Mouse (Mus musculus) activated CD4-positive, CD25-positive, alpha-beta regulatory T cell, adult 4 months (primary cell): Measurements from ENCODE around the gene Mgea5. TPM values are rescaled to one million over a fixed set of nuclear protein-coding genes. Genes with fewer than 3 reads are reported as not detected.

Experiments used
- ATAC-seq: one replicate; pipeline ENCODE4 v1.8.0; 2017
- polyA plus RNA-seq, 2 experiments: library from polyadenylated mRNA; unstranded; fragments of 100-300 nt; shearing (Covaris generic); gene quantifications; one replicate each; pipeline ENCODE4 v1.2.1; 2017

Mgea5 gene
- polyA plus RNA-seq, 2 experiments from 2014 or later = 146 to 151 TPM

GRCm38 (mm10) chr19:45747028-45747867 lies 36.4 kb downstream of the Mgea5 start:
- no peak for ATAC-seq

- no peak for ATAC-seq
These were observed 37.2 kb downstream of the Mgea5 start for GRCm38 (mm10) chr19:45746153-45747020.

- no peak for ATAC-seq
These were observed 38.1 kb downstream of the Mgea5 start for GRCm38 (mm10) chr19:45745344-45746152.

- ATAC-seq = no peak
These were observed 40.0 kb downstream of the Mgea5 start for GRCm38 (mm10) chr19:45743619-45744018.

GRCm38 (mm10) chr19:45742984-45743575 lies 40.6 kb downstream of the Mgea5 start:
- ATAC-seq = no peak

- ATAC-seq = no peak
These were observed 41.2 kb downstream of the Mgea5 start, which contains the start of gene Fgf8 for GRCm38 (mm10) chr19:45742218-45742983. TSS of gene Fgf8 (minus strand) at chr19:45742915.

GRCm38 (mm10) chr19:45741431-45742217 lies 42.0 kb downstream of the Mgea5 start:
- no peak for ATAC-seq

- ATAC-seq = no peak
These were observed 42.8 kb downstream of the Mgea5 start for GRCm38 (mm10) chr19:45740817-45741216.

GRCm38 (mm10) chr19:45740233-45740632 lies 43.4 kb downstream of the Mgea5 start:
- no peak for ATAC-seq

- no peak for ATAC-seq
These were observed 45.1 kb downstream of the Mgea5 start for GRCm38 (mm10) chr19:45738521-45738920.

GRCm38 (mm10) chr19:45737846-45738484 lies 45.7 kb downstream of the Mgea5 start:
- ATAC-seq = no peak

- ATAC-seq = no peak
These were observed 46.3 kb downstream of the Mgea5 start for GRCm38 (mm10) chr19:45737208-45737845.

GRCm38 (mm10) chr19:45736855-45737207 lies 46.8 kb downstream of the Mgea5 start:
- ATAC-seq = no peak

GRCm38 (mm10) chr19:45736241-45736640 lies 47.4 kb downstream of the Mgea5 start:
- ATAC-seq = no peak

- no peak for ATAC-seq
These were observed 48.9 kb downstream of the Mgea5 start for GRCm38 (mm10) chr19:45734762-45735161.

GRCm38 (mm10) chr19:45734191-45734590 lies 49.4 kb downstream of the Mgea5 start:
- no peak for ATAC-seq

- ATAC-seq = no peak
These were observed 50.1 kb downstream of the Mgea5 start for GRCm38 (mm10) chr19:45733564-45733963.

GRCm38 (mm10) chr19:45731658-45732057 lies 52.0 kb downstream of the Mgea5 start:
- no peak for ATAC-seq

- no peak for ATAC-seq
These were observed 53.6 kb downstream of the Mgea5 start for GRCm38 (mm10) chr19:45730042-45730441.

- no peak for ATAC-seq
These were observed 56.4 kb downstream of the Mgea5 start for GRCm38 (mm10) chr19:45727231-45727630.
